Mouse (Mus musculus): ENCODE measurements around the gene Trpc4ap. TPM values are rescaled to one million over a fixed set of nuclear protein-coding genes. Genes with fewer than 3 reads are reported as not detected.
A peak's percentile ranks its signal among the peaks of the same experiment; 100 is the strongest.

Trpc4ap gene
- polyA plus RNA-seq, 1 experiment from 2014 or later, result 153 TPM

GRCm38 (mm10) chr2:155624730-155625129 is 67.5 kb downstream of the Trpc4ap start:
- DNase-seq (ENCODE audit: low spot score) (peak; percentile 66), ATAC-seq (no peak)
- no peak overlapping the region for H3K27ac ChIP-seq (ENCODE audit: low read depth, low read length)
- no peaks in the 10 kb centered on the region for H3K36me3 ChIP-seq (ENCODE audit: control insufficient read depth, insufficient read depth, low read length)
- H3K4me1 ChIP-seq (ENCODE audit: control insufficient read depth, insufficient read depth, low read length), result peaks cover 4% of the 10 kb centered on the region; the same call in 1 of the 2 replicates
- no peak overlapping the region for H3K9ac ChIP-seq (ENCODE audit: low read length)
- peaks cover 21% of the 10 kb centered on the region for H3K27me3 ChIP-seq (replicated peaks; ENCODE audit: control insufficient read depth, insufficient read depth, low read length)
- WGBS, result 40% methylated on average over 10 of the region's 10 CpGs
- no peak overlapping the region for H3K4me3 ChIP-seq (ENCODE audit: low read depth, low read length)
- no peak overlapping the region for H3K4me2 ChIP-seq (ENCODE audit: low read length)
- H3K9me3 ChIP-seq (replicated peaks; ENCODE audit: control insufficient read depth, low read length), result no peaks in the 10 kb centered on the region

GRCm38 (mm10) chr2:155623996-155624395 is 68.2 kb downstream of the Trpc4ap start:
- H3K9me3 ChIP-seq (replicated peaks; ENCODE audit: control insufficient read depth, low read length), result no peaks in the 10 kb centered on the region
- H3K4me3 ChIP-seq (ENCODE audit: low read depth, low read length), result no peak overlapping the region
- no peak overlapping the region for H3K27ac ChIP-seq (ENCODE audit: low read depth, low read length)
- no peaks in the 10 kb centered on the region for H3K4me1 ChIP-seq (ENCODE audit: control insufficient read depth, insufficient read depth, low read length)
- no peak for ATAC-seq
- DNase-seq (ENCODE audit: low spot score), result no peak
- H3K27me3 ChIP-seq (replicated peaks; ENCODE audit: control insufficient read depth, insufficient read depth, low read length), result peaks cover 16% of the 10 kb centered on the region
- H3K9ac ChIP-seq (ENCODE audit: low read length), result no peak overlapping the region
- 85% methylated on average over 6 of the region's 6 CpGs for WGBS
- no peaks in the 10 kb centered on the region for H3K36me3 ChIP-seq (ENCODE audit: control insufficient read depth, insufficient read depth, low read length)
- H3K4me2 ChIP-seq (ENCODE audit: low read length), result no peak overlapping the region

- no peak overlapping the region for H3K27ac ChIP-seq (ENCODE audit: low read depth, low read length)
- WGBS, result 35% methylated on average over 11 of the region's 11 CpGs
- no peak for ATAC-seq
- DNase-seq (ENCODE audit: low spot score), result no peak
- H3K9ac ChIP-seq (ENCODE audit: low read length), result no peak overlapping the region
- no peak overlapping the region for H3K4me3 ChIP-seq (ENCODE audit: low read depth, low read length)
- H3K9me3 ChIP-seq (replicated peaks; ENCODE audit: control insufficient read depth, low read length), result no peaks in the 10 kb centered on the region
- H3K4me2 ChIP-seq (ENCODE audit: low read length), result no peak overlapping the region
- H3K36me3 ChIP-seq (ENCODE audit: control insufficient read depth, insufficient read depth, low read length), result no peaks in the 10 kb centered on the region
- H3K27me3 ChIP-seq (replicated peaks; ENCODE audit: control insufficient read depth, insufficient read depth, low read length), result peaks cover 2% of the 10 kb centered on the region; the same call in 1 of the 2 replicates
- H3K4me1 ChIP-seq (ENCODE audit: control insufficient read depth, insufficient read depth, low read length), result no peaks in the 10 kb centered on the region
Observed at GRCm38 (mm10) chr2:155622606-155623005, 69.6 kb downstream of the Trpc4ap start.

DNA sequence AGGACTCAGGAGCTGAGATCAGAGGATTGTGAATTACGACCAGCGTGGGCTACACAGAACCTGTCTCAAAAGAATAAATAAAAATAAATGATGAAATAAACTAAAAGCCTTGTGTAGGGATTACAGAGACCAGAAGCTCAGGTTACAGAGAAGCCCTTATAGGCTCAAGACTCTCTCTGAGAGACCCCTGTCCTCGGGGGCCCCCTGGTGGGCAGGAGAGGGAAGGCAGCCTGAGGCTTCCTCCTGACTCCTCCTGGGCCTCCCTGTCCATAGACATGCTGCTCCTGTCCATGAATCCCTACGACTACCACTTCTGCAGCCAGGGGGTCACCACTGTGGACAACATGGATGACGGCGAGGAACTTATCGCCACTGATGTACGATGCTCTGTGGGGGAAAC is 72.4 kb downstream of the Trpc4ap start:
- Histone ChIP-seq H3K9ac (ENCODE audit: low read length) (no peak overlapping the region), H3K36me3 (ENCODE audit: control insufficient read depth, insufficient read depth, low read length) (no peaks in the 10 kb centered on the region), H3K27me3 (replicated peaks; ENCODE audit: control insufficient read depth, insufficient read depth, low read length) (no peaks in the 10 kb centered on the region), H3K9me3 (replicated peaks; ENCODE audit: control insufficient read depth, low read length) (no peaks in the 10 kb centered on the region), H3K4me2 (ENCODE audit: low read length) (no peak overlapping the region), H3K27ac (ENCODE audit: low read depth, low read length) (no peak overlapping the region), H3K4me1 (ENCODE audit: control insufficient read depth, insufficient read depth, low read length) (no peaks in the 10 kb centered on the region), H3K4me3 (ENCODE audit: low read depth, low read length) (no peak overlapping the region)
- DNase-seq (ENCODE audit: low spot score) (peak; percentile 76), ATAC-seq (peak; percentile 67; the same call in 1 of the 2 replicates)
- WGBS, result 23% methylated on average over 8 of the region's 8 CpGs

DNA sequence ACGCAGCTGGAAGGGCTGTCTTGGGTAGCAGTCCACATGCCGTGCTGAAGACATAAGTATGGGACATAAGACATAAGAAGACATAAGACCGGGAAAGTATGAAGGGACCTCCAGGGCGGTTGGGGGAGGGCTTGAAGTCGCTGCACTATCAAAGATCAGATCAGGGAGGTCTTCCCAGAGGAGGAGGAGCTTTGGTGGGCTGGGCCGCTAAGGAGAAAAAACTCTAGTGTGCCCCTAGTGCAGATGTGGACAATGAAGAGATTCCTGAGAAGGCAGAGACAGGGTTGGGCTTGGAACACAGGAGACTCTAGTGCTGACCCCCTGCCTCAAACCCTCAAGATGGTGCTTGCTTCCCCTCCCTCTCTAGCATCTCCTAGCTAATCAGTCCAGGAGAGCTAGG is 75.2 kb downstream of the Trpc4ap start:
- no peak overlapping the region for H3K4me3 ChIP-seq (ENCODE audit: low read depth, low read length)
- no peaks in the 10 kb centered on the region for H3K27me3 ChIP-seq (replicated peaks; ENCODE audit: control insufficient read depth, insufficient read depth, low read length)
- WGBS, result 54% methylated on average over 6 of the region's 6 CpGs
- no peak overlapping the region for H3K27ac ChIP-seq (ENCODE audit: low read depth, low read length)
- no peak overlapping the region for H3K9ac ChIP-seq (ENCODE audit: low read length)
- no peaks in the 10 kb centered on the region for H3K36me3 ChIP-seq (ENCODE audit: control insufficient read depth, insufficient read depth, low read length)
- H3K4me2 ChIP-seq (ENCODE audit: low read length), result no peak overlapping the region
- H3K9me3 ChIP-seq (replicated peaks; ENCODE audit: control insufficient read depth, low read length), result no peaks in the 10 kb centered on the region
- no peak for DNase-seq (ENCODE audit: low spot score)
- no peak for ATAC-seq
- H3K4me1 ChIP-seq (ENCODE audit: control insufficient read depth, insufficient read depth, low read length), result peaks cover 5% of the 10 kb centered on the region; the same call in 1 of the 2 replicates

GRCm38 (mm10) chr2:155613953-155614352 is 78.2 kb downstream of the Trpc4ap start:
- no peak for DNase-seq (ENCODE audit: low spot score)
- peaks cover 5% of the 10 kb centered on the region; the same call in 1 of the 2 replicates for H3K4me1 ChIP-seq (ENCODE audit: control insufficient read depth, insufficient read depth, low read length)
- no peak overlapping the region for H3K4me2 ChIP-seq (ENCODE audit: low read length)
- no peak for ATAC-seq
- no peak overlapping the region for H3K9ac ChIP-seq (ENCODE audit: low read length)
- H3K27ac ChIP-seq (ENCODE audit: low read depth, low read length), result no peak overlapping the region
- H3K27me3 ChIP-seq (replicated peaks; ENCODE audit: control insufficient read depth, insufficient read depth, low read length), result no peaks in the 10 kb centered on the region
- H3K9me3 ChIP-seq (replicated peaks; ENCODE audit: control insufficient read depth, low read length), result no peaks in the 10 kb centered on the region
- no peaks in the 10 kb centered on the region for H3K36me3 ChIP-seq (ENCODE audit: control insufficient read depth, insufficient read depth, low read length)
- no peak overlapping the region for H3K4me3 ChIP-seq (ENCODE audit: low read depth, low read length)
- 77% methylated on average over 8 of the region's 8 CpGs for WGBS

GRCm38 (mm10) chr2:155613326-155613755 is 78.8 kb downstream of the Trpc4ap start:
- WGBS, result 6% methylated on average over 20 of the region's 20 CpGs
- H3K4me2 ChIP-seq (ENCODE audit: low read length), result peak overlapping the region; percentile 41
- peaks cover 5% of the 10 kb centered on the region; the same call in 1 of the 2 replicates for H3K4me1 ChIP-seq (ENCODE audit: control insufficient read depth, insufficient read depth, low read length)
- DNase-seq (ENCODE audit: low spot score), result peak; percentile 48
- no peaks in the 10 kb centered on the region for H3K36me3 ChIP-seq (ENCODE audit: control insufficient read depth, insufficient read depth, low read length)
- no peaks in the 10 kb centered on the region for H3K27me3 ChIP-seq (replicated peaks; ENCODE audit: control insufficient read depth, insufficient read depth, low read length)
- peak; percentile 71 for ATAC-seq
- no peak overlapping the region; the same call in 1 of the 2 replicates for H3K9ac ChIP-seq (ENCODE audit: low read length)
- H3K27ac ChIP-seq (ENCODE audit: low read depth, low read length), result no peak overlapping the region
- no peaks in the 10 kb centered on the region for H3K9me3 ChIP-seq (replicated peaks; ENCODE audit: control insufficient read depth, low read length)
- H3K4me3 ChIP-seq (ENCODE audit: low read depth, low read length), result 0 out of 2 replicates have a peak overlapping the region, but pooled peaks have one; percentile 8

GRCm38 (mm10) chr2:155611834-155612550 is 80.2 kb downstream of the Trpc4ap start:
- Histone ChIP-seq H3K4me3 (ENCODE audit: low read depth, low read length) (no peak overlapping the region), H3K9me3 (replicated peaks; ENCODE audit: control insufficient read depth, low read length) (no peaks in the 10 kb centered on the region), H3K27ac (ENCODE audit: low read depth, low read length) (no peak overlapping the region), H3K36me3 (ENCODE audit: control insufficient read depth, insufficient read depth, low read length) (no peaks in the 10 kb centered on the region), H3K27me3 (replicated peaks; ENCODE audit: control insufficient read depth, insufficient read depth, low read length) (no peaks in the 10 kb centered on the region), H3K9ac (ENCODE audit: low read length) (no peak overlapping the region), H3K4me2 (ENCODE audit: low read length) (no peak overlapping the region), H3K4me1 (ENCODE audit: control insufficient read depth, insufficient read depth, low read length) (peaks cover 5% of the 10 kb centered on the region; the same call in 1 of the 2 replicates)
- no peak for ATAC-seq
- no peak for DNase-seq (ENCODE audit: low spot score)
- WGBS, result 83% methylated on average over 9 of the region's 9 CpGs

DNA sequence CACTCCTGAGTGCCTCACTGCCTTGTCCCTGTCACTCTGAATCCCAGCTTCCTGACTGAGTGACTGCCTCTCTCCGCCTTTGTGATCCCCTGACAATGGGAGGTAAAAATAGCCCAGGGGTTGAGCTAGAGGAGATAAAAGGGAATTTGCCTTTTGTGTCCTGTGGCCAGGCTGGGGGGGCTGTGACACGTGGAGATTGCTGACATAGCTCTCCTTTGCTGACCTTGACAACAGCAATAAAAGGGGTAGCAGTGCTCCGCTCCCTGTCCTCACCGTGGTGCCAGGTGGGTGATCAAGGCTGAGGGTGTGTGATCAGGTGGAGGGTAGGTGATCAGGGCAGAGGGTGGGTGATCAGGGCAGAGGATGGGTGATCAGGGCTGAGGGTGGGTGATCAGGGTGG is 81.2 kb downstream of the Trpc4ap start, which contains the start of gene Myh7b:
Gene Myh7b (plus strand): TSS at position 235 of the 400 bp plus-strand sequence.
- Histone ChIP-seq H3K4me2 (ENCODE audit: low read length) (no peak within 1 kb of the TSS), H3K9me3 (replicated peaks; ENCODE audit: control insufficient read depth, low read length) (no peaks in the 10 kb centered on the region), H3K4me3 (ENCODE audit: low read depth, low read length) (no peak within 1 kb of the TSS), H3K27ac (ENCODE audit: low read depth, low read length) (no peak within 1 kb of the TSS), H3K4me1 (ENCODE audit: control insufficient read depth, insufficient read depth, low read length) (peaks cover 5% of the 10 kb centered on the region; the same call in 1 of the 2 replicates), H3K36me3 (ENCODE audit: control insufficient read depth, insufficient read depth, low read length) (no peaks in the 10 kb centered on the region), H3K9ac (ENCODE audit: low read length) (no peak within 1 kb of the TSS), H3K27me3 (replicated peaks; ENCODE audit: control insufficient read depth, insufficient read depth, low read length) (no peaks in the 10 kb centered on the region)
- WGBS, result 43% methylated on average over 4 of the region's 4 CpGs
- DNase-seq (ENCODE audit: low spot score) (no peak), ATAC-seq (no peak)
